18 mouse cellular contexts compared by ENCODE assay signal in genomic region chr11:19203518-19203900, GRCm38 (mm10).
DNase-seq lines count a peak whose midpoint lies in the region; ATAC-seq and TF ChIP-seq lines count a peak whose summit lies in the region.
"Had no signal": no experiment of that assay in that cellular context is flagged by ENCODE, and none has a peak within 500 bp of the region (broad histone marks: within the 10 kb centered on the region; RNA-seq: fewer than 3 reads in every experiment).

No protein-coding gene starts in this region.

- DNase-seq in hindbrain, embryonic 14.5 days (ENCODE audit: low spot score) = no peak
- DNase-seq in liver, embryonic 14.5 days (ENCODE audit: low read depth in 3 of 3, low spot score in 3 of 3) = no peak
- no peak for DNase-seq in liver
- DNase-seq in left cerebral cortex, postnatal 10 days (ENCODE audit: extremely low spot score in 1 of 2, low spot score in 2 of 2) = no peak
- no peak for DNase-seq in kidney, postnatal 36 days
- DNase-seq: B cell, adult 2 months; embryo, embryonic 11 days; thymus, postnatal 14 days had no signal

- no peak overlapping the region for H3K4me3 ChIP-seq in hindbrain, embryonic 16.5 days (ENCODE audit: low read length)
- H3K4me3 ChIP-seq in hindbrain, embryonic 14.5 days (replicated peaks; ENCODE audit: low read length) = no peak overlapping the region
- H3K4me3 ChIP-seq in liver, embryonic 14.5 days (ENCODE audit: insufficient read depth in 1 of 2, low read depth in 2 of 2, low read length in 2 of 2) = no peak overlapping the region
- H3K4me3 ChIP-seq in embryonic facial prominence, embryonic 15.5 days (replicated peaks) = no peak overlapping the region
- H3K4me3 ChIP-seq: heart, embryonic 13.5 days; limb, embryonic 13.5 days; liver, embryonic 15.5 days; lung, embryonic 15.5 days; midbrain, embryonic 13.5 days; stomach, embryonic 15.5 days had no signal

- H3K9ac ChIP-seq in hindbrain, embryonic 16.5 days (ENCODE audit: low read depth, low read length) = no peak overlapping the region
- no peak overlapping the region for H3K9ac ChIP-seq in hindbrain, embryonic 14.5 days
- H3K9ac ChIP-seq in liver, embryonic 14.5 days (replicated peaks) = no peak overlapping the region
- no peak overlapping the region for H3K9ac ChIP-seq in embryonic facial prominence, embryonic 15.5 days
- H3K9ac ChIP-seq: heart, embryonic 13.5 days; limb, embryonic 13.5 days; liver, embryonic 15.5 days; lung, embryonic 15.5 days; midbrain, embryonic 13.5 days; stomach, embryonic 15.5 days had no signal

- TF ChIP-seq CTCF in liver, embryonic 14.5 days (IDR thresholded peaks at IDR 0.05; ENCODE audit: low read depth) = no peak

- TF ChIP-seq EP300 in liver, embryonic 14.5 days (IDR thresholded peaks at IDR 0.05; ENCODE audit: low read depth) = peak; percentile 33

- no peaks in the 10 kb centered on the region for H3K36me3 ChIP-seq in hindbrain, embryonic 16.5 days (ENCODE audit: control insufficient read depth, insufficient read depth, low read length)
- H3K36me3 ChIP-seq in hindbrain, embryonic 14.5 days (replicated peaks; ENCODE audit: control insufficient read depth, insufficient read depth) = no peaks in the 10 kb centered on the region
- H3K36me3 ChIP-seq in liver, embryonic 14.5 days (replicated peaks; ENCODE audit: control insufficient read depth, insufficient read depth, low read depth) = no peaks in the 10 kb centered on the region
- H3K36me3 ChIP-seq in embryonic facial prominence, embryonic 15.5 days = no peaks in the 10 kb centered on the region
- H3K36me3 ChIP-seq: heart, embryonic 13.5 days; limb, embryonic 13.5 days; liver, embryonic 15.5 days; lung, embryonic 15.5 days; midbrain, embryonic 13.5 days; stomach, embryonic 15.5 days had no signal

- no peaks in the 10 kb centered on the region for H3K9me3 ChIP-seq in hindbrain, embryonic 16.5 days (ENCODE audit: control insufficient read depth, low read length)
- no peaks in the 10 kb centered on the region for H3K9me3 ChIP-seq in hindbrain, embryonic 14.5 days (ENCODE audit: control insufficient read depth, low read length)
- no peaks in the 10 kb centered on the region for H3K9me3 ChIP-seq in liver, embryonic 14.5 days (ENCODE audit: control insufficient read depth, low read length)
- no peaks in the 10 kb centered on the region for H3K9me3 ChIP-seq in embryonic facial prominence, embryonic 15.5 days (replicated peaks)
- H3K9me3 ChIP-seq: heart, embryonic 13.5 days; limb, embryonic 13.5 days; liver, embryonic 15.5 days; lung, embryonic 15.5 days; midbrain, embryonic 13.5 days; stomach, embryonic 15.5 days had no signal

- H3K4me1 ChIP-seq in hindbrain, embryonic 16.5 days (ENCODE audit: control insufficient read depth, insufficient read depth, low read depth, low read length) = peaks cover 8% of the 10 kb centered on the region
- H3K4me1 ChIP-seq in hindbrain, embryonic 14.5 days (replicated peaks; ENCODE audit: control insufficient read depth, insufficient read depth, low read length) = peaks cover 6% of the 10 kb centered on the region
- no peaks in the 10 kb centered on the region for H3K4me1 ChIP-seq in liver, embryonic 14.5 days (replicated peaks; ENCODE audit: control insufficient read depth in 2 of 2, insufficient read depth in 2 of 2, low read length in 1 of 2)
- H3K4me1 ChIP-seq in embryonic facial prominence, embryonic 15.5 days = peaks cover 13% of the 10 kb centered on the region
- H3K4me1 ChIP-seq: liver, embryonic 15.5 days; stomach, embryonic 15.5 days had no signal

- no peak overlapping the region for H3K4me2 ChIP-seq in hindbrain, embryonic 16.5 days (ENCODE audit: low read length)
- no peak overlapping the region for H3K4me2 ChIP-seq in hindbrain, embryonic 14.5 days (replicated peaks)
- H3K4me2 ChIP-seq in liver, embryonic 14.5 days (ENCODE audit: low read depth) = no peak overlapping the region
- no peak overlapping the region for H3K4me2 ChIP-seq in embryonic facial prominence, embryonic 15.5 days (replicated peaks)
- H3K4me2 ChIP-seq: heart, embryonic 13.5 days; limb, embryonic 13.5 days; liver, embryonic 15.5 days; midbrain, embryonic 13.5 days; stomach, embryonic 15.5 days had no signal

- H3K27ac ChIP-seq in hindbrain, embryonic 16.5 days (ENCODE audit: low read depth, low read length) = 0 out of 2 replicates have a peak overlapping the region, but pooled peaks have one; percentile 34
- H3K27ac ChIP-seq in hindbrain, embryonic 14.5 days = no peak overlapping the region
- no peak overlapping the region for H3K27ac ChIP-seq in liver, embryonic 14.5 days
- H3K27ac ChIP-seq in embryonic facial prominence, embryonic 15.5 days (replicated peaks) = 0 out of 2 replicates have a peak overlapping the region, but pooled peaks have one; percentile 28
- H3K27ac ChIP-seq: limb, embryonic 13.5 days; liver, embryonic 15.5 days; midbrain, embryonic 13.5 days had no signal

- intact Hi-C loops in left cerebral cortex, postnatal 10 days (cut with DNase I) = loop anchor here (5.0 kb wide), 1 partner anchor 176 kb away; no protein-coding TSS in a partner anchor

- 58% methylated on average over 4 of the region's 4 CpGs for WGBS in hindbrain, embryonic 16.5 days
- 74% methylated on average over 4 of the region's 4 CpGs for WGBS in hindbrain, embryonic 14.5 days
- WGBS in liver, embryonic 14.5 days (ENCODE audit: insufficient replicate concordance) = 45% methylated on average over 4 of the region's 4 CpGs
- 32% methylated on average over 4 of the region's 4 CpGs for WGBS in embryonic facial prominence, embryonic 15.5 days

- no peaks in the 10 kb centered on the region for H3K27me3 ChIP-seq in hindbrain, embryonic 16.5 days (replicated peaks; ENCODE audit: control insufficient read depth, insufficient read depth, low read length)
- H3K27me3 ChIP-seq in hindbrain, embryonic 14.5 days (ENCODE audit: control insufficient read depth, insufficient read depth, low read length) = no peaks in the 10 kb centered on the region
- no peaks in the 10 kb centered on the region for H3K27me3 ChIP-seq in liver, embryonic 14.5 days (ENCODE audit: control insufficient read depth, insufficient read depth, low read length)
- no peaks in the 10 kb centered on the region for H3K27me3 ChIP-seq in embryonic facial prominence, embryonic 15.5 days
- H3K27me3 ChIP-seq: heart, embryonic 13.5 days; limb, embryonic 13.5 days; liver, embryonic 15.5 days; lung, embryonic 15.5 days; midbrain, embryonic 13.5 days; stomach, embryonic 15.5 days had no signal

- ATAC-seq in hindbrain, embryonic 16.5 days = no peak
- no peak for ATAC-seq in hindbrain, embryonic 14.5 days (ENCODE audit: low FRiP score)
- ATAC-seq in liver, embryonic 14.5 days (ENCODE audit: insufficient read depth) = no peak
- peak; percentile 54; the same call in 1 of the 2 replicates for ATAC-seq in common myeloid progenitor, adult 5-6 weeks (replicated peaks; ENCODE audit: low read depth, poor library complexity, severe bottlenecking)
- no peak for ATAC-seq in embryonic facial prominence, embryonic 15.5 days (ENCODE audit: insufficient number of reproducible peaks, low FRiP score, low TSS enrichment, low read depth)
- ATAC-seq: inflammation-experienced regulatory T-cells, adult 6 months; midbrain, embryonic 13.5 days had no signal

Comparison
In these comparisons a context has a peak if more than half of its experiments do, and no peak if none do; other contexts are left out.
1. H3K27ac ChIP-seq: peak in hindbrain, embryonic 16.5 days (single experiment) and embryonic facial prominence, embryonic 15.5 days (single experiment); none in hindbrain, embryonic 14.5 days (single experiment) and liver, embryonic 14.5 days (single experiment).